Mouse (Mus musculus) liver, embryonic 18 days (tissue): ENCODE data around the gene Aldh1a7. TPM values are rescaled to one million over a fixed set of nuclear protein-coding genes. Genes with fewer than 3 reads are reported as not detected.

ENCODE experiments used
- polyA plus RNA-seq: library from polyadenylated mRNA; depleted of rRNA; stranded (reverse); fragments of >200 nt; gene quantifications from 2 replicates; pipeline ENCODE4 v1.2.3, GENCODE M21; 2012; rRNA removed

Gene Aldh1a7
- polyA plus RNA-seq: 2.9 and 5.2 TPM in 2 replicates

GRCm38 (mm10) chr19:20727381-20727780 is at the start of gene Aldh1a7:
Gene Aldh1a7 (minus strand): TSS chr19:20727562.

Other genes with a start within 250 kb of the Aldh1a7 start
- gene Aldh1a1, start 234.8 kb downstream of the Aldh1a7 start, polyA plus RNA-seq: 1.6 and 1.8 TPM in 2 replicates
- gene Tmc1, start 226.6 kb upstream of the Aldh1a7 start, polyA plus RNA-seq: 0.06 and 0.07 TPM in 2 replicates